Mouse (Mus musculus): ENCODE measurements around the gene Ntf5. TPM values are rescaled to one million over a fixed set of nuclear protein-coding genes. Genes with fewer than 3 reads are reported as not detected.
"Not testable (repeated sequence)": the region's sequence is repeated elsewhere in the genome, so short reads cannot be mapped to it uniquely, and the experiment has no call there.

The Ntf5 gene
- polyA plus RNA-seq, 1 experiment, result 4.6 TPM

DNA sequence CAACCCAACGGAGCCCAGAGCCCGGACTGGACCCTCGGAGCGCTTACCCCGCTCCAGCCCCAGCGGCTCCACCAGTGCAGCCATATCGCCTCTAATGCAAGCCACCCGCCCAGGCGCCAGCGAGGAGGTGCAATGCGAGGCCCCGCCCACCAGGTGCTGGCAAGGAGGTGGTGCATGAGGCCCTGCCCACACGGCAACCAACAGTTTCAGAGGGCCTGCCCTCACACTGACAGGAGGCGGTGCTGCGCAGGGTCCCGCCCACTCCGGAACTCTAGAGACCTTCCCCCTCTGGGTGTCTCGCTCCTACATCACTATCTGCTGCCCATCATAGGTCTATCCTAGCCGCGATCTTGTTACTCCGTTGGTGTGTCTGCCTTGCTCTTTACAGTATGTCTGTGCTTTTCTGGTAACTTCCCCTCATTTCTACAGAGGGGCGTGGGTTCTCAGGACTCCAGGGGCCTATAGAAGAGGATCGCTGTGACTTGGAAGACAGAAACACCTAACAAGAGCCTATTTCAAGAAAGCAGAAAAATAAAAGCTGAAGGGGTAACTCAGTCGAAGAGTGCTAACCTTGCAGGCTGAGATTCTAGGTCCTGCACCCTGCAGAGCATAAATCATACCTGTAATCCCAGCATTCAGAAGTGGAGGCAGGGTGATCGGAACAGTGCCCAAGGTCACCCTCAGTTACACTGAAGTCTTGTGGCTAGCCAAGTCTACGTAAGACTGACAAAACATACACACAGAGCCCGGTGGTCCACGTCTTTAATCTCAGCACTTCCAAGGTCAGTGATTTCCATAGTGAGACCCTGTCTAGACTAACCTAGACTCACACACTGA, 42.8 kb upstream of the Ntf5 start, which contains the start of gene Lin7b:
Gene Lin7b, minus strand, starts transcription at position 109 of the 837 bp plus-strand sequence.
- no peak for TF ChIP-seq POLR2A (IDR thresholded peaks at IDR 0.05; ENCODE audit: borderline replicate concordance, extremely low read depth, low read depth, low read length)
- no peak for TF ChIP-seq CTCF (IDR thresholded peaks at IDR 0.05; ENCODE audit: insufficient read depth, low read length)
- WGBS, result 10% methylated on average over 28 of the region's 28 CpGs
- peak within 1 kb of the TSS; percentile 55 for H3K4me3 ChIP-seq (replicated peaks; ENCODE audit: extremely low read depth, low read depth, low read length)
- DNase-seq, result peak; percentile 81
- no peaks in the 10 kb centered on the region; the same call in none of the 2 replicates for H3K4me1 ChIP-seq (ENCODE audit: control insufficient read depth, insufficient read depth, low read length)

DNA sequence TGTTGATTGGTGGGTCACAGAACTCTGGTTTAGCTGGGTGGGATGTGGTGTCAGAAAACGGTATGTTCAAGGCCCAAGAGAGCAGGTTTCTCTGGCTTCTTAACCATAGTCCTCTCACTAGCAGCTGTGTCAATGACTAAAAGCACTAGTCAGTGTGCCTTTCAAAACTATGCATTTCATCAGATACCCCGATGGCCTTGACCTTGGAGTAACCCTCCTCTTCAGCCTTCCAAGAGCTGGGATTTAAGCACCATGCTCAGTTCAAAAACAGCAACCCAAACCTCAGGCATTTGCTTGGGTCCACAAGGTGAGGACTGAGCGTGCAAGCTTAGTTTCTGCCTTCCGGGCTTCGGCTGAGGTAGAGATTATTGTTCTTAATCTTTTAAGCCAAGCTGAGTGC, 41.1 kb upstream of the Ntf5 start:
- TF ChIP-seq POLR2A (IDR thresholded peaks at IDR 0.05; ENCODE audit: borderline replicate concordance, extremely low read depth, low read depth, low read length) (no peak), CTCF (IDR thresholded peaks at IDR 0.05; ENCODE audit: insufficient read depth, low read length) (no peak)
- WGBS, result 77% methylated on average over 5 of the region's 5 CpGs
- DNase-seq, result no peak
- Histone ChIP-seq H3K4me1 (ENCODE audit: control insufficient read depth, insufficient read depth, low read length) (no peaks in the 10 kb centered on the region; the same call in none of the 2 replicates), H3K4me3 (replicated peaks; ENCODE audit: extremely low read depth, low read depth, low read length) (no peak overlapping the region)

DNA sequence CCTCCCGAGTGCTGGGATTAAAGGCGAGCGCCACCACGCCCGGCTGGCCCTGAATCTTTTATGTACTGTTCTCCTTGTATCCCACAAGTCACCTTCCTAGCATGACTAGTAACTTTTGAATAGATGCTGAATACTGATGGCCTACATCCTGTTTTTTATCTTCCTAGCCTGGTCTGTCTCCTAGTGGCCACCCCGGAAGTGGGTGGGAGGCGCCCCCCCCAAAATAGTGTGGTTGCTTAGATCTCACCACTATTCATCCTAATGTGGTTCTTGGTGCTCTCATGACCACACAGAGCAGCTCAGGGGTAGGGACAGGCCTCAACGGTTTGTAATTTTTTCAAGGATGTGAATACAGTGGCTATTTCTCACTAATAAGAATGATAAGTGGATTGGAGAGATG, 38.9 kb upstream of the Ntf5 start:
- Histone ChIP-seq H3K4me1 (ENCODE audit: control insufficient read depth, insufficient read depth, low read length) (no peaks in the 10 kb centered on the region; the same call in none of the 2 replicates), H3K4me3 (replicated peaks; ENCODE audit: extremely low read depth, low read depth, low read length) (no peak overlapping the region)
- WGBS, result 88% methylated on average over 8 of the region's 8 CpGs
- DNase-seq, result no peak
- TF ChIP-seq CTCF (IDR thresholded peaks at IDR 0.05; ENCODE audit: insufficient read depth, low read length) (no peak), POLR2A (IDR thresholded peaks at IDR 0.05; ENCODE audit: borderline replicate concordance, extremely low read depth, low read depth, low read length) (no peak)

DNA sequence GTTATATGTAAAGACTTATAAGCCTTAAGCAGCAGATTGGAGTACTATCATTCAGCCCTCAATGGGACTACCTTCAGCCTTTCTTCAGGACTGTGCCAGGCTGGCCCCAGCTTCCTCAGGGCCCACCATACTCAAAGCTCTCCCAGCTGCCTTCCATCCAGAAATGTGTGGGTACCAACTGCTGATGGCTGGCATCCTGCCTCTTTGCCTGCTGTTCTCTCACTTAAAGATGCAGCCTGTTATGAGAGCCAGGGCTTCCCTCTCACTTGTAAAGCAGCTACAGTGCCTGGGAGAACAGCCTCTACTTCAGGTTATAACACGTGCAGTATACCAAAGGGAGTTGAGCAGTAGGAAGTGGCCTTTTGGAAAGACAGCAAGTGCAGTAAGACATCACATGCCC, 37.4 kb upstream of the Ntf5 start:
- DNase-seq, result no peak
- TF ChIP-seq POLR2A (IDR thresholded peaks at IDR 0.05; ENCODE audit: borderline replicate concordance, extremely low read depth, low read depth, low read length) (no peak), CTCF (IDR thresholded peaks at IDR 0.05; ENCODE audit: insufficient read depth, low read length) (no peak)
- H3K4me3 ChIP-seq (replicated peaks; ENCODE audit: extremely low read depth, low read depth, low read length), result no peak overlapping the region
- WGBS, result 82% methylated on average over 1 of the region's 1 CpGs
- H3K4me1 ChIP-seq (ENCODE audit: control insufficient read depth, insufficient read depth, low read length), result no peaks in the 10 kb centered on the region

DNA sequence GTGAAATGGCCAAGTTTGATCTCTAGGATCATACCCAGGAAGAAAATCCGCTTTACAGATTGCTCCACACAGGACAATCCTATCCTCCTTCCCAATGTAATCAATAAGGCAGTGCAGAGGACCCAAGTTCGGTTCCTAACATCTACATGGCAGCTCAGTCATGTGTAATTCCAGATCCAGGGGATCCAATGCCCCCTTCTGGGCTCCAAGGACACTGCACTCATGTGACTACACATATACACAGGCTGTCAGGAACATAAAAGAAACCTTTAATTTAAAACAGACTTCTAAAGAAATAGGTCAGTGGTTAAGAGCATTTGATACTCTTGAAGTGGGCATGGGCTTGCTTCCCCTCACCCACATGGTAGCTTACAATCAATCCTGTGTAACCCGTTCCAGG, 27.4 kb upstream of the Ntf5 start:
- TF ChIP-seq CTCF (IDR thresholded peaks at IDR 0.05; ENCODE audit: insufficient read depth, low read length), result no peak
- no peak for TF ChIP-seq POLR2A (IDR thresholded peaks at IDR 0.05; ENCODE audit: borderline replicate concordance, extremely low read depth, low read depth, low read length)
- no peak for DNase-seq
- 90% methylated on average over 3 of the region's 3 CpGs for WGBS
- no peak overlapping the region for H3K4me3 ChIP-seq (replicated peaks; ENCODE audit: extremely low read depth, low read depth, low read length)
- no peaks in the 10 kb centered on the region for H3K4me1 ChIP-seq (ENCODE audit: control insufficient read depth, insufficient read depth, low read length)

DNA sequence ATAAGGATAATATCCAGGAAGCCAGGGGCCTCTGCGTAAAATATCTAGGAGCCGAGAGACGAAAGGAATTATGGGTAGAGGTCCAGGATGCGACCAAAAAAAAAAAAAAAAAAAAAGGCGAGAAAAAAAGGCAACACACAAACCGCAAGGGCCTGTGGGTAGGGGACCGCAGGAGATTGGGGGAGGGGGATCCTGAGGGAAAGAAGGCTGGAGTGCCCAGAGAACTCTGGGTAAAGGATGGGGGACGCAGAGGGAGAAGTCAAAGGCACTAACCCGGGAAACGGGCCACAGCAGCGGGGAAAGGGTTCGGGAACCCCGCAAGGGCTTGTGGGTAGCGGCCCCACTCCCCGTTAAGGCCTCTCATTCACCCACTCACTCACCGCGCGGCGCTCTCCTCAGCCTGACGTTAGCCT, 18.4 kb upstream of the Ntf5 start:
- peaks cover 8% of the 10 kb centered on the region for H3K4me1 ChIP-seq (ENCODE audit: control insufficient read depth, insufficient read depth, low read length)
- TF ChIP-seq CTCF (IDR thresholded peaks at IDR 0.05; ENCODE audit: insufficient read depth, low read length) (no peak), POLR2A (IDR thresholded peaks at IDR 0.05; ENCODE audit: borderline replicate concordance, extremely low read depth, low read depth, low read length) (no peak)
- no peak for DNase-seq
- H3K4me3 ChIP-seq (replicated peaks; ENCODE audit: extremely low read depth, low read depth, low read length), result peak overlapping the region; percentile 67
- 1% methylated on average over 19 of the region's 20 CpGs for WGBS

DNA sequence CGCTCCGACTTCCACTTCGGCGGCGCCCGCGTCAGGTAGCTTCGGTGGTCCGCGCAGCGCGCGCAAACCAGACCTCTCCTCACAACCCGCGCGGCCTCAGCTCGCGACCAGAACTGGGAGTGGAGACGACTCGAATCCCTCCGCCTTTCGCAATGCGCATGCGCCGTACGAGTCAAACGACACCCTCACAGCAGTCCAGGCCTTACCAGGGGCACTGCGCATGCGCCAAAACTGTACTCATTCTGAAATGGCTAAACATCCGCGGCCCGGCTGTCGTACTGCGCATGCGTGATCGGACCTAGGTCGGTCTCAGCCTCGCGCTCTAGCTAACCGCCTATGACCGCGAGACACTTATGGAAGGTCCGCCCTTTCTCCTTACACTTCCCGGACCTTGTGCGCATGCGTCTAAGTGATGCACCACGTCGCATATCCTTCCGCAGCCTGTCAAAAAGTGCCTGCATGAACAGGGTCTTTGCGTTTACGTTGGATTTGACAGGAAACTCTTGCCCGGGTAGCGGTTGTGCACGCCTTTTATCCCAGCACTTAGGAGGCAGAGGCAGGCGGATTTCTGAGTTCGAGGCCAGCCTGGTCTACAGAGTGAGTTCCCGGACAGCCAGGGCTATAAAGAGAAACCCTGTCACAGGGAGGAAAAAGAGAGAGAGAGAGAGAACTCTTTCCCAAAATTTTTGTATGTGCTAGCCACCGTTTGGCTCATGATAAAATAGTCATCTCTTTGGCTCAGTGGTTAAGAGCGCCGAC, 17.7 kb upstream of the Ntf5 start, which contains the start of gene Snrnp70:
Gene Snrnp70, minus strand, starts transcription at position 165 of the 759 bp plus-strand sequence.
- under 1% methylated on average over 60 of the region's 60 CpGs for WGBS
- TF ChIP-seq POLR2A (IDR thresholded peaks at IDR 0.05; ENCODE audit: borderline replicate concordance, extremely low read depth, low read depth, low read length) (peak; percentile 98), CTCF (IDR thresholded peaks at IDR 0.05; ENCODE audit: insufficient read depth, low read length) (no peak)
- peak; percentile 99 for DNase-seq
- H3K4me1 ChIP-seq (ENCODE audit: control insufficient read depth, insufficient read depth, low read length), result peaks cover 8% of the 10 kb centered on the region
- peak within 1 kb of the TSS; percentile 68 for H3K4me3 ChIP-seq (replicated peaks; ENCODE audit: extremely low read depth, low read depth, low read length)

DNA sequence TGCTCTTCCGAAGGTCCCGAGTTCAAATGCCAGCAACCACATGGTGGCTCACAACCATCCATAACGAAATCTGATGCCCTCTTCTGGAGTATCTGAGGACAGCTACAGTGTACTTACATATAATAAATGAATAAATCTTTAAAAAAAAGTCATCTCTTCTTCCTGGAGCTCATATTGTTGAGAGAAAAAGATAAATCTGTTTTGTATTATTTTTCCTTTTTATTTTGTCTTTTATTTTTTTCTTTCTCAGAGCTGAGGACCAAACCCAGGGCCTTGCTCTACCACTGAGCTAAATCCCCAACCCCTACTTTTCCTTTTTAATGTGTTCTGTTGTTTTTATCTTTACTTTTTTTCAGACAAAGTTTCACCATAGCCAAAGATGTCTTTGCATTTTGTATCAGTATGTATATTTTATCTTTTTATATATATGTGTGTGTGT, 17.1 kb upstream of the Ntf5 start:
- peak overlapping the region; percentile 68 for H3K4me3 ChIP-seq (replicated peaks; ENCODE audit: extremely low read depth, low read depth, low read length)
- WGBS, result under 1% methylated on average over 3 of the region's 3 CpGs
- DNase-seq; H3K4me1 ChIP-seq (ENCODE audit: control insufficient read depth, insufficient read depth, low read length): not testable (repeated sequence)

DNA sequence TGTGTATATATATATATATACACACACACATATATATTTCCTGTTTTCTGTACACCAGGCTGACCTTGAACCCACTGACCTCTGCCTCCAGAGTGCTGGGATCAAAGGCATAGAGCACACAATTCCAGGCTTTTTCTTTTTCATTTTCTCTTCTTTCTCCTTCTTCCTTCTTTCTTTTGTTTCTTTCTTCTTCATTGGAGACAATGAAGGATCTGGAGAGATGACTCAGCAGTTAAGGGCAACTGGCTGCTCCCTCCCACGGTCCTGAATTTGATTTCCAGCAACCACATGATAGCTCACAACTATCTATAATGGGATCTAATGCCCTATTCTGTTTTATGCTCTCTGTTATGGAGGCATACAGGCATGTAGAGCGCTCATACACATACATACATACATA, 16.7 kb upstream of the Ntf5 start:
- WGBS, result 61% methylated on average over 2 of the region's 2 CpGs
- no peak for DNase-seq

More for the DNA sequence above, 16.7 kb upstream of the Ntf5 start:
- H3K4me3 ChIP-seq (replicated peaks; ENCODE audit: extremely low read depth, low read depth, low read length), result no peak overlapping the region
- TF ChIP-seq CTCF (IDR thresholded peaks at IDR 0.05; ENCODE audit: insufficient read depth, low read length) (no peak), POLR2A (IDR thresholded peaks at IDR 0.05; ENCODE audit: borderline replicate concordance, extremely low read depth, low read depth, low read length) (no peak)
- peaks cover 8% of the 10 kb centered on the region for H3K4me1 ChIP-seq (ENCODE audit: control insufficient read depth, insufficient read depth, low read length)
